Mouse (Mus musculus) layer of hippocampus, adult 2 months (tissue): ENCODE measurements around the gene Sbno2. TPM values are rescaled to one million over a fixed set of nuclear protein-coding genes. Genes with fewer than 3 reads are reported as not detected.

ENCODE experiments used
- DNase-seq, 2 experiments: peaks; one replicate each; pipeline ENCODE4 v3.0.0; 2022; ENCODE audit warnings: low spot score in 2 of 2
- H3K27ac ChIP-seq: fragments of 200-600 bp; 2 replicates; pipeline ENCODE4 v1.8.1; 2022
- H3K4me3 ChIP-seq: fragments of 200-600 bp; 2 replicates; pipeline ENCODE4 v1.8.1; 2022; ENCODE audit warnings: mild to moderate bottlenecking
- CTCF ChIP-seq: fragments of 200-600 bp; conservative IDR thresholded peaks from 2 replicates; pipeline ENCODE4 v1.8.1; 2022; ENCODE audit warnings: antibody characterized with exemption, mild to moderate bottlenecking, moderate library complexity
- total RNA-seq, 2 experiments: library from RNA; stranded (reverse); gene quantifications; 2 replicates each; pipeline ENCODE4 v1.2.3; 2021

Sbno2 gene
- total RNA-seq, 2 experiments from 2014 or later = 22.4 to 23.4 TPM

- H3K4me3 ChIP-seq = no peak within 1 kb of the TSS; the same call in 1 of the 2 replicates
- no peak for TF ChIP-seq CTCF
- DNase-seq = no peak
- peak within 1 kb of the TSS; percentile 14; the same call in 1 of the 2 replicates for H3K27ac ChIP-seq
Measured at GRCm38 (mm10) chr10:80016511-80016910, 88.9 kb downstream of the Sbno2 start, which contains the start of gene Arhgap45. Gene Arhgap45, plus strand, starts transcription at chr10:80016653.

DNA sequence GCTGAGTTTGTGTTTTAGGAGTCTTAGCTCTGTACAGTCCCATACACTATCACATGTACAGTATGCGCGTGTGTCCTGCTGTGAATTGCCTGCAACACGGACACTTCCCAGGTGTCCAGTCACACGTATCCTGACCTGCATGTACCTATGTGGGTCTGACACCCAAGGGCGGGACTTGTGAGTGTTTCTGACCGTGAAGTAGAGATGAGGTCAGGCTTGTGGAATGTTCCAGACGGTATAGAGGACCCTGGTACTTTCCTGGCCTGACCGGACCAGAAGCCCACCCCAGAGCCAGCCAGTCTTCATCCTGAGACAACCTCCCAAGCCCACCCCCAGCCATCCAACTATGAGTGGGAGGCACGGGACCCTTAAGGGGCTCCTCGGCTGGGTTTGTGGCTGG is 89.8 kb downstream of the Sbno2 start:
- no peak for TF ChIP-seq CTCF
- no peak for DNase-seq
- no peak overlapping the region for H3K4me3 ChIP-seq
- H3K27ac ChIP-seq = no peak overlapping the region

- DNase-seq = no peak
- no peak overlapping the region for H3K27ac ChIP-seq
- no peak overlapping the region for H3K4me3 ChIP-seq
- peak; percentile 39 for TF ChIP-seq CTCF
Measured at GRCm38 (mm10) chr10:80014484-80015290, 90.7 kb downstream of the Sbno2 start.

DNA sequence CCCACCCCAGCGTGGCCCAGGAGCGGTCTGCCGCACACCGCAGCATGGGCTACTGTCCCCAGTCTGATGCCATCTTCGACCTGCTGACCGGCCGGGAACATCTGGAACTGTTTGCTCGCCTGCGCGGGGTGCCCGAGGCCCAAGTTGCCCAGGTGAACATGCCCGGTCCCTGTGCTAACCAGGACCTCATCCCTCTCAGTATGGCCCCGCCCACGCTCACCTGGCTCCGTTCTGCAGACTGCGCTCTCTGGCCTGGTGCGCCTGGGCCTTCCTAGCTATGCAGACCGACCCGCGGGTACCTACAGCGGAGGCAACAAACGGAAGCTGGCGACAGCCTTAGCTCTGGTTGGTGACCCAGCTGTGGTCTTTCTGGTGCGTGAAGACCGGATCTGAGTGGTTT is 91.8 kb downstream of the Sbno2 start:
- no peak for DNase-seq
- TF ChIP-seq CTCF = no peak
- no peak overlapping the region for H3K4me3 ChIP-seq
- H3K27ac ChIP-seq = no peak overlapping the region

DNA sequence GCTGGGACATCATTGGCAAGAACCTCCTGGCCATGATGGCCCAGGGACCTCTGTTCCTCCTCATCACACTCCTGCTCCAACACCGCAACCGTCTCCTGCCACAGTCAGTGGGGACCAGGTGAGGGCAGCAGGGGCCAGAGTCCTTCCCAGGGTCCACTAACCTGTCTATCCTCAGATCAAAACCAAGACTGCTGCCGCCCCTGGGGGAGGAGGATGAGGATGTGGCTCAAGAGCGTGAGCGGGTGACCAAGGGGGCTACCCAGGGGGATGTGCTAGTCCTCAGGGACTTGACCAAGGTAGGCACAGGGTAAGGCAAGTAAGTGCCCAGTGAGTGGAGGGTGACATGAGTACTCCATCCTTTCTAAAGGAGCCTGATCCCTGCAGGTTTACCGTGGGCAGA is 93.6 kb downstream of the Sbno2 start:
- Histone ChIP-seq H3K27ac (no peak overlapping the region), H3K4me3 (no peak overlapping the region)
- no peak for TF ChIP-seq CTCF
- DNase-seq = no peak

Other genes with a start within 250 kb of the Sbno2 start
- gene Prtn3, start 231.1 kb downstream of the Sbno2 start, total RNA-seq = 1 to 10 TPM; 1.5 to 2.6 TPM
- gene Plppr3, start 230.9 kb downstream of the Sbno2 start, total RNA-seq = 10 to 100 TPM; 33.7 to 37.1 TPM
- not detected for gene Elane, start 219.3 kb downstream of the Sbno2 start, total RNA-seq
- not detected for gene Cfd, start 214.7 kb downstream of the Sbno2 start, total RNA-seq
- 10 to 100 TPM; 57.7 to 59.3 TPM for gene Med16, start 196.6 kb downstream of the Sbno2 start, total RNA-seq
- gene Gm26602, start 194.7 kb downstream of the Sbno2 start, total RNA-seq = not detected
- gene Kiss1r, start 188.6 kb downstream of the Sbno2 start, total RNA-seq = 1 to 10 TPM; 5.6 to 7.1 TPM
- gene R3hdm4, start 184.4 kb downstream of the Sbno2 start, total RNA-seq = 100 to 1,000 TPM; 365 to 385 TPM
- 1 to 10 TPM; 7.5 to 8.5 TPM for gene Arid3a, start 178.5 kb downstream of the Sbno2 start, total RNA-seq
- 10 to 100 TPM; 44.8 to 47.0 TPM for gene Wdr18, start 145.4 kb downstream of the Sbno2 start, total RNA-seq
- gene Grin3b, start 134.9 kb downstream of the Sbno2 start, total RNA-seq = under 1 TPM in 1 of 2 experiments, not detected in 1; 0.15 TPM
- gene Tmem259, start 121.2 kb downstream of the Sbno2 start, total RNA-seq = 100 to 1,000 TPM; 124 TPM
- gene Cnn2, start 117.0 kb downstream of the Sbno2 start, total RNA-seq = 1 to 10 TPM; 5.4 to 5.6 TPM
- gene Abca7, start 109.1 kb downstream of the Sbno2 start, total RNA-seq = 10 to 100 TPM; 10.7 to 11.0 TPM
- gene Arhgap45, start 88.9 kb downstream of the Sbno2 start, total RNA-seq = 1 to 10 TPM; 3.7 to 4.4 TPM
- 10 to 100 TPM; 77.8 to 79.1 TPM for gene Polr2e, start 65.8 kb downstream of the Sbno2 start, total RNA-seq
- 100 to 1,000 TPM; 440 to 464 TPM for gene Gpx4, start 58.4 kb downstream of the Sbno2 start, total RNA-seq
- gene Stk11, start 10.2 kb upstream of the Sbno2 start, total RNA-seq = 10 to 100 TPM; 96.8 to 97.7 TPM
- gene Atp5d, start 33.1 kb upstream of the Sbno2 start, total RNA-seq = 100 to 1,000 TPM; 332 to 344 TPM
- 100 to 1,000 TPM; 331 to 341 TPM for gene Cbarp, start 35.3 kb upstream of the Sbno2 start, total RNA-seq
- 10 to 100 TPM; 53.1 to 54.5 TPM for gene Midn, start 42.7 kb upstream of the Sbno2 start, total RNA-seq
- 100 to 1,000 TPM in 1 of 2 experiments, 10 to 100 TPM in 1; 88.3 to 103 TPM for gene Cirbp, start 60.4 kb upstream of the Sbno2 start, total RNA-seq
- 1 to 10 TPM; 7.0 to 7.4 TPM for gene 1600002K03Rik, start 67.4 kb upstream of the Sbno2 start, total RNA-seq
- 1 to 10 TPM; 7.1 to 9.7 TPM for gene Efna2, start 73.9 kb upstream of the Sbno2 start, total RNA-seq
- gene Mum1, start 120.9 kb upstream of the Sbno2 start, total RNA-seq = 10 to 100 TPM; 41.4 to 49.6 TPM
- 100 to 1,000 TPM; 201 to 210 TPM for gene Ndufs7, start 143.6 kb upstream of the Sbno2 start, total RNA-seq
- 10 to 100 TPM; 29.8 to 33.1 TPM for gene Gamt, start 155.4 kb upstream of the Sbno2 start, total RNA-seq
- 10 to 100 TPM; 91.2 to 95.4 TPM for gene Dazap1, start 155.9 kb upstream of the Sbno2 start, total RNA-seq
- gene Rps15, start 186.9 kb upstream of the Sbno2 start, total RNA-seq = 100 to 1,000 TPM; 926 to 932 TPM
- 100 to 1,000 TPM in 1 of 2 experiments, 10 to 100 TPM in 1; 98.3 to 110 TPM for gene Apc2, start 190.4 kb upstream of the Sbno2 start, total RNA-seq
- 10 to 100 TPM; 23.5 to 25.7 TPM for gene 2310011J03Rik, start 215.0 kb upstream of the Sbno2 start, total RNA-seq
- 1 to 10 TPM; 2.8 to 3.2 TPM for gene Pcsk4, start 223.9 kb upstream of the Sbno2 start, total RNA-seq
- 10 to 100 TPM in 1 of 2 experiments, 1 to 10 TPM in 1; 9.6 to 11.0 TPM for gene Reep6, start 224.4 kb upstream of the Sbno2 start, total RNA-seq
- gene Adamtsl5, start 242.8 kb upstream of the Sbno2 start, total RNA-seq = 1 to 10 TPM; 4.7 to 7.2 TPM